Mouse (Mus musculus): ENCODE measurements around the gene 1700021F07Rik.

DNA sequence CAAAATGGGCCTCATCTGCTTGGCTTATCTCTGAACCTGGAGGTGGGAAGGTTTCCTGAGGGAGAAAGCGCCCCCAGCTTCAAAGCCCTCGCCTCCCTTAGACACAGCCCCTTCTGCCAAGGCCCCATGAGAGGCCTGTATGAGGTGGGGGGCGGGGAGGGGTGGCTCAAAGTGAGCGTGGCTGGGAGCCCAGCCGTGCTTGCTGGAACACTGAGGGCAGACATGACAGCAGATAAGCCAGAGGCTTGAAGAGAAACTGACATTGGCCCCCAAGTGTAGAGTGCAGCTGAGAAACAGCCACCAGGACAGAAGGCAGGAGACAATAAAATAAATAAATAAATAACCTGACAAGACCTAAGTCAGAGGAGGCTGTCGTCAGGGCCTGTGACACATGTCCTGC, 7.2 kb upstream of the 1700021F07Rik start:
- TF ChIP-seq POLR2A (IDR thresholded peaks at IDR 0.05; ENCODE audit: insufficient read depth, low read depth, low read length), result no peak
- TF ChIP-seq CTCF (IDR thresholded peaks at IDR 0.05), result no peak
